In genomic region chr3:69198098-69198497, GRCm38 (mm10) we compare ENCODE assay signal across 26 mouse cellular contexts. TPM values are rescaled to one million over a fixed set of nuclear protein-coding genes. Genes with fewer than 3 reads are reported as not detected.
A peak's percentile ranks its signal among the peaks of the same experiment; 100 is the strongest.
DNase-seq lines count a peak whose midpoint lies in the region; ATAC-seq and TF ChIP-seq lines count a peak whose summit lies in the region.
"Had no signal": no experiment of that assay in that cellular context is flagged by ENCODE, and none has a peak within 500 bp of the region (broad histone marks: within the 10 kb centered on the region; RNA-seq: fewer than 3 reads in every experiment).

No protein-coding gene starts in this region.

- no peak overlapping the region for H3K4me2 ChIP-seq in limb, embryonic 14.5 days (replicated peaks; ENCODE audit: low read depth, low read length, severe bottlenecking)
- H3K4me2 ChIP-seq: heart, embryonic 11.5 days; hindbrain, embryonic 12.5 days; limb, embryonic 12.5 days; liver, embryonic 13.5 days; lung, embryonic 15.5 days; midbrain, embryonic 12.5 days had no signal

- no peaks in the 10 kb centered on the region for H3K9me3 ChIP-seq in heart, embryonic 10.5 days
- H3K9me3 ChIP-seq in limb, embryonic 14.5 days (ENCODE audit: control insufficient read depth, low read length), result no peaks in the 10 kb centered on the region
- H3K9me3 ChIP-seq in limb, embryonic 10.5 days (replicated peaks), result no peaks in the 10 kb centered on the region
- H3K9me3 ChIP-seq: forebrain, embryonic 10.5 days; hindbrain, embryonic 12.5 days; limb, embryonic 12.5 days; liver, embryonic 13.5 days; lung, embryonic 15.5 days; midbrain, embryonic 12.5 days had no signal

- no peak overlapping the region for H3K4me3 ChIP-seq in heart, embryonic 10.5 days
- no peak overlapping the region for H3K4me3 ChIP-seq in limb, embryonic 14.5 days (replicated peaks; ENCODE audit: low read length)
- no peak overlapping the region for H3K4me3 ChIP-seq in limb, embryonic 10.5 days
- H3K4me3 ChIP-seq: forebrain, embryonic 10.5 days; hindbrain, embryonic 12.5 days; left cerebral cortex, adult 2 months; limb, embryonic 12.5 days; liver, embryonic 13.5 days; lung, embryonic 15.5 days; midbrain, embryonic 12.5 days had no signal

- TF ChIP-seq POLR2A in limb, embryonic 14.5 days (IDR thresholded peaks at IDR 0.05; ENCODE audit: borderline replicate concordance, extremely low read depth, insufficient read depth, insufficient read length), result no peak

- ATAC-seq in limb, embryonic 14.5 days (ENCODE audit: low FRiP score, low read depth), result no peak
- ATAC-seq: CD4-positive, CD25-positive, alpha-beta regulatory T cell, adult 4 months; forebrain, postnatal 0 days; intestine, postnatal 0 days had no signal

- no peaks in the 10 kb centered on the region for H3K36me3 ChIP-seq in heart, embryonic 10.5 days
- no peaks in the 10 kb centered on the region for H3K36me3 ChIP-seq in limb, embryonic 14.5 days (ENCODE audit: control insufficient read depth, insufficient read depth, low read length)
- H3K36me3 ChIP-seq in limb, embryonic 10.5 days, result no peaks in the 10 kb centered on the region
- H3K36me3 ChIP-seq: forebrain, embryonic 10.5 days; hindbrain, embryonic 12.5 days; limb, embryonic 12.5 days; liver, embryonic 13.5 days; lung, embryonic 15.5 days; midbrain, embryonic 12.5 days had no signal

- WGBS in heart, embryonic 10.5 days, result 77% methylated on average over 2 of the region's 2 CpGs
- 34% methylated on average over 2 of the region's 2 CpGs for WGBS in limb, embryonic 14.5 days
- WGBS in limb, embryonic 10.5 days, result 81% methylated on average over 2 of the region's 2 CpGs

- no peaks in the 10 kb centered on the region for H3K27me3 ChIP-seq in heart, embryonic 10.5 days (ENCODE audit: insufficient read depth, poor library complexity, severe bottlenecking)
- H3K27me3 ChIP-seq in limb, embryonic 14.5 days (ENCODE audit: control insufficient read depth, insufficient read depth, low read length), result no peaks in the 10 kb centered on the region
- no peaks in the 10 kb centered on the region for H3K27me3 ChIP-seq in limb, embryonic 10.5 days (ENCODE audit: low read depth, poor library complexity, severe bottlenecking)
- H3K27me3 ChIP-seq: hindbrain, embryonic 12.5 days; limb, embryonic 12.5 days; liver, embryonic 13.5 days; lung, embryonic 15.5 days; midbrain, embryonic 12.5 days had no signal

- DNase-seq in adrenal gland, postnatal 10 days, result peak; percentile 10
- no peak for DNase-seq in adrenal gland, adult 8-10 months
- peak; percentile 25 for DNase-seq in heart, adult 11 months
- DNase-seq in heart, embryonic 10.5 days (ENCODE audit: low spot score), result no peak
- peak; percentile 7 for DNase-seq in limb, embryonic 14.5 days (ENCODE audit: low spot score)
- no peak for DNase-seq in limb, embryonic 10.5 days (ENCODE audit: low spot score)
- DNase-seq in kidney, postnatal 36 days, result peak; percentile 55 to 68
- DNase-seq in adipocyte (ENCODE audit: low spot score), result no peak
- DNase-seq: cerebellum, adult 2 months; cerebellum, postnatal 36 days; forebrain, postnatal 0 days; gastrocnemius, postnatal 25 days; heart, postnatal 10 days; liver, embryonic 13.5 days had no signal

- H3K27ac ChIP-seq in heart, embryonic 10.5 days, result no peak overlapping the region
- no peak overlapping the region for H3K27ac ChIP-seq in limb, embryonic 14.5 days (replicated peaks; ENCODE audit: low read depth, low read length)
- no peak overlapping the region; the same call in 1 of the 2 replicates for H3K27ac ChIP-seq in limb, embryonic 10.5 days
- H3K27ac ChIP-seq: hindbrain, embryonic 12.5 days; left cerebral cortex, adult 2 months; limb, embryonic 12.5 days; liver, embryonic 13.5 days; lung, embryonic 15.5 days; macrophage; midbrain, embryonic 12.5 days had no signal

- H3K4me1 ChIP-seq in heart, embryonic 10.5 days, result no peaks in the 10 kb centered on the region
- H3K4me1 ChIP-seq in limb, embryonic 14.5 days (ENCODE audit: control insufficient read depth, insufficient read depth, low read length), result peaks cover 5% of the 10 kb centered on the region; the same call in 1 of the 2 replicates
- H3K4me1 ChIP-seq in limb, embryonic 10.5 days, result peaks cover 31% of the 10 kb centered on the region
- H3K4me1 ChIP-seq: liver, embryonic 13.5 days; lung, embryonic 15.5 days; midbrain, embryonic 12.5 days had no signal

- no peak overlapping the region for H3K9ac ChIP-seq in limb, embryonic 14.5 days (ENCODE audit: low read depth, low read length, severe bottlenecking)
- H3K9ac ChIP-seq: forebrain, postnatal 0 days; hindbrain, embryonic 12.5 days; limb, embryonic 12.5 days; liver, embryonic 13.5 days; lung, embryonic 15.5 days; midbrain, embryonic 12.5 days had no signal

RNA-seq across cellular contexts. Expression of gene Arl14, which starts 24.1 kb away (rescaled TPM):
- not detected for total RNA-seq in adrenal gland, postnatal 10 days (2021)
- not detected for total RNA-seq in adrenal gland, adult 8-10 months (2022)
- polyA plus RNA-seq in heart, embryonic 10.5 days (2016; fragmentation: Nextera tagmentation; extraction: Ambion mirVana), result not detected in 2 replicates
- not detected in 2 replicates for polyA plus RNA-seq in limb, embryonic 14.5 days (2012; rRNA removed)
- not detected in 2 replicates for polyA plus RNA-seq in limb, embryonic 14.5 days (2014; fragmentation: Nextera tagmentation; extraction: Ambion mirVana)
- polyA plus RNA-seq in limb, embryonic 10.5 days (2016; fragmentation: Nextera tagmentation; extraction: Ambion mirVana), result not detected in 2 replicates
- total RNA-seq: ES-E14; forebrain, postnatal 0 days; gastrocnemius, postnatal 25 days; heart, postnatal 10 days; left cerebral cortex, adult 2 months had no signal
- polyA plus RNA-seq: CD4-positive, CD25-positive, alpha-beta regulatory T cell, adult 4 months; cerebellum, adult 2 months; forebrain, embryonic 10.5 days; forebrain, postnatal 0 days; heart, embryonic 11.5 days; hindbrain, embryonic 12.5 days; limb, embryonic 12.5 days; liver, embryonic 13.5 days; macrophage; midbrain, embryonic 12.5 days; neural tube, embryonic 11.5 days had no signal

Comparison
In these comparisons a context has a peak if more than half of its experiments do, and no peak if none do; other contexts are left out.
1. DNase-seq: peak in adrenal gland, postnatal 10 days (single experiment), heart, adult 11 months (single experiment), limb, embryonic 14.5 days (single experiment) and kidney, postnatal 36 days (2 of 2); none in adrenal gland, adult 8-10 months (single experiment), heart, embryonic 10.5 days (single experiment), limb, embryonic 10.5 days (single experiment) and adipocyte (single experiment).